Mouse (Mus musculus) stomach, postnatal 0 days (tissue): ENCODE data around the gene Uri1.

ENCODE experiments used
- CTCF ChIP-seq: IDR thresholded peaks from 2 replicates; pipeline ENCODE4 v1.5.1; 2016; ENCODE audit warnings: antibody characterized with exemption, low read depth, mild to moderate bottlenecking, moderate library complexity
- EP300 ChIP-seq: optimal IDR thresholded peaks from 2 replicates; pipeline ENCODE3; 2016; ENCODE audit warnings: antibody characterized with exemption

DNA sequence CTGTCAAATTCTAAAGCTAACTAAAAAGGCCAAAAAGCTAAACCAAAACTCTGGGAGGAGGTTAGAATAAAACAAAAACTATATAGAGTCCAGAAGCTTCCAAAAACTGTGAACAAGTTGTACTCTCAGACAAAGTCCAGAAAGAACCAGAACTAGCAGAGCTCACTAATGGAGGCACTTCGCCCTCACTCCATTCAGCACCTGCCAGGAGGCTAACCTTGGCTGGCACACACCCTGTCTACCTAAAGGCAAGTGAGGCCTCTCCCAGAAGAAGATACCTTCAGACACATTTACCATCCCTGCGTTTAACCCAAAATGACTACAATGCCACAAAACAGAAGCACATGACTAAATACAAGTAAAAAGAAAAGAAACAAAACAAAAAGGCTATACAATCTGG, 20.9 kb downstream of the Uri1 start:
- TF ChIP-seq CTCF (no peak), EP300 (no peak)
